Mouse (Mus musculus) intestine, embryonic 16.5 days (tissue): Measurements from ENCODE around the gene Foxo1. TPM values are rescaled to one million over a fixed set of nuclear protein-coding genes. Genes with fewer than 3 reads are reported as not detected.
A peak's percentile ranks its signal among the peaks of the same experiment; 100 is the strongest.

Source experiments
- ATAC-seq: fragments of 200-750 bp; cut with Nextera tagmentation; 2 replicates; pipeline ENCODE4 v1.8.0; 2017; ENCODE audit warnings: moderate TSS enrichment, moderate library complexity
- H3K27ac ChIP-seq: fragments of 300-500 bp; sonication (generic); 2 replicates; pipeline ENCODE4 v1.5.1; 2014; ENCODE audit warnings: mild to moderate bottlenecking, low read length
- H3K27me3 ChIP-seq: fragments of 300-500 bp; sonication (generic); replicated peaks from 2 replicates; pipeline ENCODE4 v1.6.1; 2014; ENCODE audit warnings: low read length, control low read depth, mixed read lengths; ENCODE audit not compliant: control insufficient read depth, insufficient read depth
- H3K36me3 ChIP-seq: fragments of 300-500 bp; sonication (generic); 2 replicates; pipeline ENCODE4 v1.6.1; 2014; ENCODE audit warnings: low read length, control low read depth; ENCODE audit not compliant: control insufficient read depth, insufficient read depth
- H3K4me1 ChIP-seq: fragments of 300-500 bp; sonication (generic); 2 replicates; pipeline ENCODE4 v1.6.1; 2014; ENCODE audit warnings: low read length, control low read depth, mixed read lengths; ENCODE audit not compliant: control insufficient read depth, insufficient read depth
- H3K4me2 ChIP-seq: fragments of 300-500 bp; sonication (generic); 2 replicates; pipeline ENCODE4 v1.6.1; 2014; ENCODE audit warnings: low read depth, low read length, control low read depth
- H3K4me3 ChIP-seq: fragments of 300-500 bp; sonication (generic); 2 replicates; pipeline ENCODE4 v1.5.1; 2014; ENCODE audit warnings: mild to moderate bottlenecking, low read length
- H3K9ac ChIP-seq: fragments of 300-500 bp; sonication (generic); 2 replicates; pipeline ENCODE4 v1.6.1; 2014; ENCODE audit warnings: low read depth, low read length
- H3K9me3 ChIP-seq: fragments of 300-500 bp; sonication (generic); 2 replicates; pipeline ENCODE4 v1.6.1; 2016; ENCODE audit warnings: low read length, control low read depth; ENCODE audit not compliant: control insufficient read depth
- WGBS: fragments of 180-500 bp; shearing (Covaris S2); extraction: QIAGEN DNeasy Blood & Tissue Kit; methylation state at CpG from one replicate; pipeline ENCODE4 v1.1.7; 2014; 5-methylcytosine and 5-hydroxymethylcytosine counted together
- polyA plus RNA-seq: library from polyadenylated mRNA; unstranded; fragments of >200 nt; fragmentation: Nextera tagmentation; extraction: Ambion mirVana; gene quantifications from 2 replicates; pipeline ENCODE4 v1.2.1, GENCODE M21; 2015

Foxo1 gene
- polyA plus RNA-seq, 1 experiment from 2014 or later = 3.5 TPM

DNA sequence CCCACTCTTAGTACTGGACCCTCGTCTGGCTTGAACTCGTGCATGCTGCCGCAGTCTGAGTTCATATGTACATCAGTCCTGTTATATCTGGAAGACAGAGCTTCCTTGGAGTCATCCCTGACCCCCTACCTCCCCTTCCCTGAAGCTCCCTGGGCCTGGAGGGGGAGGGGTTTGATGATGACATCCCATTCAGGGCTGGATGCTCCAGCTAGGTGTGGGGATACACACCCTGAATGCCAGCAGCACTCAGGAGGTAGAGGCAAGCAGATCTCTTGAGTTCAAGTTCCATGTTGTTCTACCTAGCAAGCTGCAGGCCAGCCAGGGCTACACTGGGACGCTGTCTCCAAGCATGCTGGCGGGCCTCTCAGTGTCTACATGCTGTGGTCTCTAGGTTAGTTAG lies 56.9 kb downstream of the Foxo1 start:
- no peaks in the 10 kb centered on the region for H3K27me3 ChIP-seq
- ATAC-seq = no peak
- H3K4me1 ChIP-seq = peaks cover 9% of the 10 kb centered on the region; the same call in 1 of the 2 replicates
- H3K9me3 ChIP-seq = no peaks in the 10 kb centered on the region
- H3K4me2 ChIP-seq = no peak overlapping the region
- H3K27ac ChIP-seq = no peak overlapping the region
- 95% methylated on average over 5 of the region's 5 CpGs for WGBS
- H3K36me3 ChIP-seq = no peaks in the 10 kb centered on the region
- no peak overlapping the region for H3K9ac ChIP-seq
- H3K4me3 ChIP-seq = no peak overlapping the region

DNA sequence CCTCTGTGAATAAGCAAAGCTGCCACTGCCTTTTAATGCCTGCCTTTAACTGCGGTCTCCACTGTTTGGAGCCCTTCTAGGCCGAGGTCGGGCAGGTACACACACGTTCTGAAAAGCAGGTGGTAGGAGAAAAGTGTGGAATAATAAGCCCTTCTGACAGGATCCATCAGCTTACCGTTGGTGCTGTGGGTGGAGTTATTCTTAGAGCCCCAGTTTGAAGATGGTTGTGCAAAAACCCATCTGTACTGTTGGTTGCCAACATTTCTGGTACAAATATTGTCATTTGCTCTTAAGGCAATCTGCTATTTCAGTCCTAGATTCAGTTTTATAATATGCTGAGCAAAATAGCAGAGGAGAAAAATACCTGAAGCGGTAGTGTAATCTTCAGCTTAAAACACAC lies 58.6 kb downstream of the Foxo1 start:
- Histone ChIP-seq H3K4me2 (no peak overlapping the region), H3K4me1 (peaks cover 9% of the 10 kb centered on the region; the same call in 1 of the 2 replicates), H3K4me3 (no peak overlapping the region), H3K9me3 (no peaks in the 10 kb centered on the region), H3K9ac (no peak overlapping the region), H3K36me3 (no peaks in the 10 kb centered on the region), H3K27me3 (no peaks in the 10 kb centered on the region), H3K27ac (no peak overlapping the region)
- 82% methylated on average over 6 of the region's 6 CpGs for WGBS
- ATAC-seq = no peak

DNA sequence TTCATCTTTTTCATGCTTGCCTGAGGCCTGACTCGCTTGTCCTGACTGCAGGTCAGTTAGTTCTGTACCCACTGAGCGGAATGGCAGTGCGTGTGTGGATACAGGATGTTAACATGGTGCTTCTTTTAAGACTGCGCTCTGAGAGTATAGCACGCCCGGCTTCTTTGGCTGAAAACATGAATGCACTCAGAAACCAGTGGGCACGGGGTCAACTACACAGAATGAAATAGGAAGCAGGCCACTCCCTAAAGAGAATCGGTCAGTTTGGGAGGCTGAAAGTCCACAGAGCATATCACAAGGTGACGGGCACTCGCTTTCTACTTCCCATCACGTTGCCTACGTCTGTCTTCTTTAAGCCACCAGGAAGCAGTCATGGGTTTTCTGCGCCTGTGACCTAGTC lies 59.0 kb downstream of the Foxo1 start:
- Histone ChIP-seq H3K36me3 (no peaks in the 10 kb centered on the region), H3K4me1 (peaks cover 9% of the 10 kb centered on the region; the same call in 1 of the 2 replicates), H3K4me2 (no peak overlapping the region), H3K27me3 (no peaks in the 10 kb centered on the region), H3K9me3 (no peaks in the 10 kb centered on the region), H3K9ac (no peak overlapping the region), H3K27ac (no peak overlapping the region), H3K4me3 (no peak overlapping the region)
- WGBS = 73% methylated on average over 13 of the region's 13 CpGs
- no peak for ATAC-seq

DNA sequence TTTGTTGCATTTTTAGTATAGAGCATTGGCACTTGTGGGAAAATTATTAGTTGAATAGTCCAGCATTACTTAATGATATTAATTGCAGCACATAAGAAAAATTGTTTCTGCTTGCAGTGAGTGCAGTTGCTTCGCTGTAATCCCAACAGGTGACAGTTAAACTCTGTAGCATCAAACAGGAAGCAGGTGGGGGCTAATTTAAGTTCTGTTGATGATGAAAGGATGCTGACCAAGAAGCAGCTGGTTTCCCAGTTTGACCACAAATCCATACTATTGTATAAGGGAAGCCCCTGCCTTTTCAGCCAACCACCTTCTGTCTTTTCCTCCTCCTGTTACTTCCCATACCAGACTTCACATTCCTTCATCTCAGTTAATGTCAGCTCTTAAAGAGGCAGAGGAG lies 63.6 kb downstream of the Foxo1 start:
- H3K4me2 ChIP-seq = no peak overlapping the region
- H3K9ac ChIP-seq = no peak overlapping the region
- H3K4me1 ChIP-seq = no peaks in the 10 kb centered on the region; the same call in 1 of the 2 replicates
- 80% methylated on average over 1 of the region's 1 CpGs for WGBS
- no peaks in the 10 kb centered on the region for H3K36me3 ChIP-seq
- H3K27ac ChIP-seq = no peak overlapping the region
- no peak for ATAC-seq
- no peaks in the 10 kb centered on the region for H3K27me3 ChIP-seq
- no peak overlapping the region for H3K4me3 ChIP-seq
- no peaks in the 10 kb centered on the region for H3K9me3 ChIP-seq

DNA sequence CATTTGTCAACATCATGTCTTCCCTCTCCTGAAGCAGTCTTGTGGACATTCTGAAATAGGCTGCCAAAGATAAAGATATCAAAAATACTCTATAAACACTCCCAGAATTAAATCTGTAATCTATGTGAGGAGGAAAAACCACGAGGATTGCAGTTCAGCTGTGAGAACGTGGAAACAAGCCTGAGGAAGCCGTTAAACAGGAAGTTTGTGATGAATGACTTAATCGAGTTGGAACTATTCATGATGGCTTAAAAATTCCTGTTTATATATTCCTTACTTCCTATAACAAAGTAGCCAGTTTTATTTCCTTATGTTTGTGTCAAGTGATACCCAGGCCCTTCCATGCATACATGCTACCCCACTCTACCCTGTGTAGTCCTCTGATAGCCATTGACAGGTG lies 70.6 kb downstream of the Foxo1 start:
- H3K4me1 ChIP-seq = peaks cover 23% of the 10 kb centered on the region
- no peaks in the 10 kb centered on the region for H3K36me3 ChIP-seq
- no peak overlapping the region for H3K4me3 ChIP-seq
- no peaks in the 10 kb centered on the region for H3K9me3 ChIP-seq
- H3K4me2 ChIP-seq = no peak overlapping the region
- no peaks in the 10 kb centered on the region for H3K27me3 ChIP-seq
- no peak overlapping the region for H3K9ac ChIP-seq
- ATAC-seq = no peak
- WGBS = 44% methylated on average over 4 of the region's 4 CpGs
- H3K27ac ChIP-seq = no peak overlapping the region

DNA sequence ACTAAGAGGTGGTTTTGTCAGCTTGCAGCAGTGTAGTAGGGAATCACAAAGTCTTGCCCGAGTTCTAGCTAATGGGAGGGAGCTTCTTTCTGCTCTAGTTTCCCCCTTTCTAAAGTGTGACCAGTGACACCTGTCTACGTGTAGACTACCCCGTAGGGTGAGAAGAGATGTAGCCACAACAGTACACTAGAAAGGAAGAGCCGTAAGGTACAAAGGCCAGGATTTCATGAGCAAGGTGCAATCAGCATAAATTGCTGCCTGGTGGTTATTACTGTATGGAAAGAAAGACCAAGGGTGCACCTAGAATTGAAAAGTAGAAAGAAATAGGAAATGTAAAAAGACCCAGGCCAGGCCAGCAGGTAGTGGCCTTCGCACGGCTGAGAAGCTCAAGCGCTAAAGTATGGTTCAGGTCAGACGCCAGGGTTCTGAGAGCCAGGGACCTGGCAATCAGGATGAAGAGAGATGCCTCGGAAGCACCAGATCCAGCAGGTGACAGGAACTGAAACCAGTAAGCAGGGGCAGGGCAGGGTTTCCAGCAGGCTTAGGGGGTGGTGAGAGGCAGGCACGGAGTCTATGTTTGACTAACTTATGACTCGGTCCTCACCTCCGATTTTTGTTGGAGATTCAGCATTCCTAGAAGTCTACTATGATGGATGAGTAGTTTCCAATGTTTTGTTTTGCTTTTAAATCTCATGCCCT lies 72.3 kb downstream of the Foxo1 start:
- no peak overlapping the region for H3K4me3 ChIP-seq
- H3K36me3 ChIP-seq = peaks cover 4% of the 10 kb centered on the region; the same call in 1 of the 2 replicates
- no peak overlapping the region for H3K9ac ChIP-seq
- H3K4me2 ChIP-seq = no peak overlapping the region
- ATAC-seq = peak; percentile 80
- H3K27ac ChIP-seq = peak overlapping the region; percentile 13; the same call in 1 of the 2 replicates
- H3K9me3 ChIP-seq = no peaks in the 10 kb centered on the region
- H3K27me3 ChIP-seq = no peaks in the 10 kb centered on the region
- 73% methylated on average over 12 of the region's 12 CpGs for WGBS
- H3K4me1 ChIP-seq = peaks cover 23% of the 10 kb centered on the region

DNA sequence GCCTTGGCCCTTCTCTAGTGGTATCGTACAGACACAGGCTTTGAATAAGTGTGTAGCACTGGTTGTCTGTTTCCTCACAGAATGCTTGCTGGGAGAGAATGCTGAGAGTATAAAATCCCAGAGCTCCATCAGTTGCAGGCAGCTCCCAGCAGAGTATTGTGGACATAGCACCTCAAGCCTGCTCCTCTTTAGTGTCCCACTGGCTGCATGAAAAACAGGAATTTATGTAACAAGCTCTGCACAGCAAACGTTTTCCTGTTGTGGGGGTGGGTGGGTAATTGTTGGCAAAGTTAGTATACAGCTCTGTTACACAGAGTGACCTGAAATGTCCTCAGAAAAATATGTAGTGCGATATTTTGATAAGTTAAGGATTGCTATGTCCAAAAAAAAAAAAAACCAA lies 74.1 kb downstream of the Foxo1 start:
- Histone ChIP-seq H3K4me2 (no peak overlapping the region), H3K27me3 (no peaks in the 10 kb centered on the region), H3K4me1 (peaks cover 23% of the 10 kb centered on the region), H3K4me3 (no peak overlapping the region), H3K36me3 (peaks cover 11% of the 10 kb centered on the region), H3K9me3 (no peaks in the 10 kb centered on the region), H3K9ac (no peak overlapping the region), H3K27ac (no peak overlapping the region)
- no peak for ATAC-seq
- 55% methylated on average over 3 of the region's 3 CpGs for WGBS

DNA sequence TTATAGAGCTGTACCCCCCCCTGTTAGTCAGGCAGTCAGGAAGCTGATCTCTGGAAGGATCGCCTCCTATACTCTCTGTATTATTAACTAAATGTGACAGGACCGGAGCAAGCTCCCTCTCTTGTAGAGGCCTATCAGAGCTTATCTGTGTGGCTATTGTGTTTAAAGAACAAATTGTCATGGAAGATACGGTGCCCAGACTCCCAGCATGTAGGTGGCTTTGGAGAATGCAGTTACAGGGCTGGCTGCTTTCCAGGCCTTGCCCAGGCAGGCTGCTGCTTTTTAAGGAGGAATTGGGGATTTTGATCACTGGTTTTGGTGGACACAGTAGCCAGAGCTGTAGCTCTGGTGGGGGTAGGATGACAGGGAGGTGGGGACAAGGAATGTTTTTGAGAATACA lies 74.7 kb downstream of the Foxo1 start:
- Histone ChIP-seq H3K4me3 (no peak overlapping the region), H3K9ac (no peak overlapping the region), H3K27ac (no peak overlapping the region), H3K36me3 (peaks cover 11% of the 10 kb centered on the region), H3K27me3 (no peaks in the 10 kb centered on the region), H3K9me3 (no peaks in the 10 kb centered on the region), H3K4me1 (peaks cover 23% of the 10 kb centered on the region), H3K4me2 (no peak overlapping the region)
- no peak for ATAC-seq
- 19% methylated on average over 3 of the region's 3 CpGs for WGBS

DNA sequence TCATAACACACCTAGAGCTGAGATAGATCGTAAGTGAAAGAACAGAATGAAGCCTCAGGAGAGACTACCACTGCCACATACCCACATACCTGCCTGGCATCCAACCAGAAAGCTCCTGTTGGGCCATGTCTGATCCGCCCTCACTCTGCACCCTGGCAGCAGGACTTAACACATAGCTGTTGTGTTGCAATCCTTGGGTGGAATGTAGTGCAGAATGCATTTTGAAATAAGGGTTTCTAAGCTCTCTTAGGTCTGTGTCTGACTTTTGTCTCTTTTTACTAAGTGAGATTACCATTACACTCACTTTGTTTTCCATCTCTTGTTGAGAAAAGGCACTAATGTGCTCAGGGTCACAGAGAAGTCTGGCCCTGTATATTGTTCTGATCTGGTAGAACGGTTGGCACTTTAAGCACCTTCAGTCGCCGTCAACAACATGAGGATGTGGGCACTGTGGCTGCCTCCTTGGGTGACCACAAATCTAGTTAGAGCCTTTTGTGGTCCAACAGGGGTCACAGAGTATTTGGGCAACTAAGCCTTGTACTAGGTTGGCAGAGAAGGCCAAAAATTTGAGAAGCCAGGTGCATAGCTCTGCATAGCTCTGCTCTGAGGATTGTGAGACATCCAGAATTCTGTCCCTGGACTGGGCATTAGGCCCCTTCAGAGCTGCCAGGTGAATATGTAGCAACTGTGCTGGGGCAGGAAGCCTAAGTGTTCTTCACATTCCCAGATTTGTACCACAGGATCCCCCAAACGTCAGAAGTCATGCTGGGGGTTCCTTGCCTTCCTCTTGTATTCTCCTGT lies 75.3 kb downstream of the Foxo1 start:
- H3K4me2 ChIP-seq = no peak overlapping the region
- H3K27ac ChIP-seq = no peak overlapping the region
- peaks cover 11% of the 10 kb centered on the region for H3K36me3 ChIP-seq
- no peaks in the 10 kb centered on the region for H3K27me3 ChIP-seq
- H3K4me1 ChIP-seq = peaks cover 22% of the 10 kb centered on the region
- H3K9me3 ChIP-seq = no peaks in the 10 kb centered on the region
- no peak overlapping the region for H3K9ac ChIP-seq
- ATAC-seq = 0 out of 2 replicates have a peak, but pooled peaks have one; percentile 26
- 76% methylated on average over 6 of the region's 6 CpGs for WGBS
- H3K4me3 ChIP-seq = no peak overlapping the region
